Mouse (Mus musculus): ENCODE measurements around the gene Wdr89.

- TF ChIP-seq CTCF (IDR thresholded peaks at IDR 0.05) (peak; percentile 42), EP300 (IDR thresholded peaks at IDR 0.05) (no peak)
Observed at GRCm38 (mm10) chr12:75648281-75648680, 21.1 kb downstream of the Wdr89 start.

Data from lung, postnatal 0 days (tissue).